Mouse (Mus musculus) heart, embryonic 13.5 days (tissue): Measurements from ENCODE around the gene Prkab2. TPM values are rescaled to one million over a fixed set of nuclear protein-coding genes. Genes with fewer than 3 reads are reported as not detected.

Source experiments
- ATAC-seq: fragments of 200-750 bp; cut with Nextera tagmentation; 2 replicates; pipeline ENCODE4 v1.8.0; 2017; ENCODE audit warnings: moderate TSS enrichment; ENCODE audit not compliant: insufficient number of reproducible peaks, low FRiP score, low TSS enrichment; ENCODE audit errors: extremely low read depth
- H3K27ac ChIP-seq: fragments of 300-500 bp; sonication (generic); replicated peaks from 2 replicates; pipeline ENCODE4 v1.5.1; 2015; ENCODE audit warnings: moderate library complexity, mild to moderate bottlenecking, inconsistent platforms
- H3K27me3 ChIP-seq: fragments of 300-500 bp; sonication (generic); replicated peaks from 2 replicates; pipeline ENCODE4 v1.6.1; 2015; ENCODE audit warnings: mild to moderate bottlenecking, inconsistent platforms
- H3K36me3 ChIP-seq: fragments of 300-500 bp; sonication (generic); 2 replicates; pipeline ENCODE4 v1.6.1; 2015; ENCODE audit warnings: mild to moderate bottlenecking, inconsistent platforms
- H3K4me1 ChIP-seq: fragments of 300-500 bp; sonication (generic); 2 replicates; pipeline ENCODE4 v1.6.1; 2015; ENCODE audit warnings: inconsistent platforms
- H3K4me2 ChIP-seq: fragments of 300-500 bp; sonication (generic); 2 replicates; pipeline ENCODE4 v1.6.1; 2015; ENCODE audit warnings: inconsistent platforms, mild to moderate bottlenecking, moderate library complexity
- H3K4me3 ChIP-seq: fragments of 300-500 bp; sonication (generic); 2 replicates; pipeline ENCODE4 v1.5.1; 2015; ENCODE audit warnings: moderate library complexity, mild to moderate bottlenecking, inconsistent platforms
- H3K9ac ChIP-seq: fragments of 300-500 bp; sonication (generic); 2 replicates; pipeline ENCODE4 v1.6.1; 2015; ENCODE audit warnings: inconsistent platforms, mild to moderate bottlenecking, moderate library complexity
- H3K9me3 ChIP-seq: fragments of 300-500 bp; sonication (generic); 2 replicates; pipeline ENCODE4 v1.6.1; 2016; ENCODE audit warnings: inconsistent platforms
- WGBS: fragments of 180-500 bp; shearing (Covaris S2); methylation state at CpG from one replicate; pipeline ENCODE4 v1.1.7; 2015; ENCODE audit warnings: mixed read lengths; 5-methylcytosine and 5-hydroxymethylcytosine counted together
- polyA plus RNA-seq: library from polyadenylated mRNA; unstranded; fragments of >200 nt; fragmentation: Nextera tagmentation; extraction: Ambion mirVana; gene quantifications from 2 replicates; pipeline ENCODE4 v1.2.1, GENCODE M21; 2015

Prkab2 gene
- polyA plus RNA-seq, 1 experiment from 2014 or later = 14.1 TPM

DNA sequence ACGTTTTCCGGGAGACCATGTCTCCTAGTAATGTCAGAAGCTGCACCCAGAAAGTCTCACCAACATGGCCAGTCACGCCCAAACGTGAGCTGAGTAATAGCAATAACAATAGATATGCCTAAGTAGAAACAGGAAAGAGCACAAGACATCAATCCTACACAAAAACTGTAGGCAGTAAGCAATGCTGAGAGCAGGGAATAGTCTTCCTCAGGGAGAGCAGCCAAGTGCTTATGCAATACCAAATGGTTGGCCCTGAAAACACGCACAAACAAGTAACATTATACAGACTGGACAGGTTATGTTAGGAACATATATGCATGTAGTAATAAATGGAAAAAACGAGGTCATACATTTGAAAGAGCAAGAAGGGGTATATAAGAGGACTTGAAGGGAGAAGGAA is 8.5 kb upstream of the Prkab2 start:
- Histone ChIP-seq H3K4me3 (no peak overlapping the region), H3K36me3 (no peaks in the 10 kb centered on the region), H3K9ac (no peak overlapping the region), H3K27me3 (no peaks in the 10 kb centered on the region), H3K27ac (no peak overlapping the region), H3K4me1 (peaks cover 34% of the 10 kb centered on the region), H3K9me3 (peaks cover 1% of the 10 kb centered on the region; the same call in 1 of the 2 replicates), H3K4me2 (no peak overlapping the region)
- WGBS = 67% methylated on average over 6 of the region's 6 CpGs
- ATAC-seq = no peak

DNA sequence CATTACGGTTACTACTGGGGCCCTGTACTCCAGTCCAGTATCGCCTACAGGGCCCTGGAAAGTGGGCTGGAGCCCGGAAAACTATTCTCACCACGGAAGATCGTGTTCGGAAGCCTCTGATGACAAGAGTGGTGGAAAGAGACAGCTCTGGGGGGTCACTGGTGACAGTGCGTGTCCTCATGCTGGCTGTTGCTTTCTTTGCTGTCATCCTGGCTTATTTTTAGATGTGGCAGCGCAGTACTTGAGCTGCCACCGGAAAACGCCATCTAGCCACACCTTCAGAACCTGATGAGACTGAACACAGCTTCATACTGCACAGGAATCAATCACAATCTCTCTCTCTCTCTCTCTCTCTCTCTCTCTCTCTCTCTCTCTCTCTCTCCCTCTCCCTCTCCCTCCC is 6.4 kb upstream of the Prkab2 start:
- H3K4me3 ChIP-seq = peak overlapping the region; percentile 32
- H3K27ac ChIP-seq = peak overlapping the region; percentile 89

DNA sequence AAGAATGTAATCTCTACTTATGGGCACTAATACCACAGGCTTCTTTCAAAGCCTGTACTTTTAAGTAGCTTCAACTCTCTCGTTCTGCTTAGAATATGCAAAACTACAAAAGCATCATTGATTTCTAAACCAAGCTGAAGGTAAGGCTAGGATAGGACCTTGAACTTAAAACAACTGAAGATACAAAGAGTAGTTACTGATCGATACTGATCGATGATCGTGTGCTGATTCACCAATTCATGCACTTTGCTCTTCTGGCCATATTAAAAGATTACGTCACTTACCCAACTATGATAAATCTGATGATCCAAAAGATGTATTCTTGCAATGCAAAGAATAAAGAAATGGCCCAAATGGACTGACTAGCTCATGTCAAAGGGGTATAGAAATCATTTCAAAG is 4.2 kb upstream of the Prkab2 start:
- Histone ChIP-seq H3K4me2 (no peak overlapping the region), H3K27ac (no peak overlapping the region), H3K27me3 (no peaks in the 10 kb centered on the region), H3K4me3 (no peak overlapping the region), H3K9me3 (peaks cover 7% of the 10 kb centered on the region), H3K36me3 (no peaks in the 10 kb centered on the region), H3K9ac (no peak overlapping the region), H3K4me1 (peaks cover 44% of the 10 kb centered on the region)
- 88% methylated on average over 5 of the region's 5 CpGs for WGBS
- no peak for ATAC-seq

More for the DNA sequence above, 6.4 kb upstream of the Prkab2 start:
- peak overlapping the region; percentile 61 for H3K4me2 ChIP-seq
- H3K9me3 ChIP-seq = peaks cover 7% of the 10 kb centered on the region
- H3K9ac ChIP-seq = peak overlapping the region; percentile 62
- ATAC-seq = peak; percentile 72; the same call in 1 of the 2 replicates
- 38% methylated on average over 10 of the region's 10 CpGs for WGBS
- H3K36me3 ChIP-seq = no peaks in the 10 kb centered on the region
- no peaks in the 10 kb centered on the region for H3K27me3 ChIP-seq
- peaks cover 42% of the 10 kb centered on the region for H3K4me1 ChIP-seq

DNA sequence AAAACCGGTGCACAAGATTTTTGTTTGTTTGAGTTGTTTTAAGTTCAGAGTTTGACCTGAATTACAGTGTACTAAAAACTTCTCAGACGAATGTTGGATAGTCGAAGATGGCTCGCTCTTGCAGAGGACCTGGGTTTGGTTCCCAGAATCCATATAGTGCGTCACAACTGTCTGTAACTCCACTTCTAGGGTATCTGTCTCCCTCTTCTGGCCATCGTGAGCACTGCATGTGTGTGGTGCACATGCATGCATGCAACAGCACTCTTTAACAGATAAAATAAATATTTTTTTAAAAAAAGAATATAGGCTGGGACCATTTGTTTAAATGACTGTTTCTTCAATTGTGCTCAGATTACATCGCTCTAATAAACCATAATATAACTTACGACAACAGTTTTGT is 3.1 kb upstream of the Prkab2 start:
- Histone ChIP-seq H3K27ac (no peak overlapping the region), H3K36me3 (no peaks in the 10 kb centered on the region), H3K27me3 (no peaks in the 10 kb centered on the region), H3K4me1 (peaks cover 51% of the 10 kb centered on the region), H3K9ac (no peak overlapping the region), H3K9me3 (peaks cover 7% of the 10 kb centered on the region), H3K4me2 (no peak overlapping the region), H3K4me3 (no peak overlapping the region)
- no peak for ATAC-seq
- WGBS = 81% methylated on average over 8 of the region's 8 CpGs

DNA sequence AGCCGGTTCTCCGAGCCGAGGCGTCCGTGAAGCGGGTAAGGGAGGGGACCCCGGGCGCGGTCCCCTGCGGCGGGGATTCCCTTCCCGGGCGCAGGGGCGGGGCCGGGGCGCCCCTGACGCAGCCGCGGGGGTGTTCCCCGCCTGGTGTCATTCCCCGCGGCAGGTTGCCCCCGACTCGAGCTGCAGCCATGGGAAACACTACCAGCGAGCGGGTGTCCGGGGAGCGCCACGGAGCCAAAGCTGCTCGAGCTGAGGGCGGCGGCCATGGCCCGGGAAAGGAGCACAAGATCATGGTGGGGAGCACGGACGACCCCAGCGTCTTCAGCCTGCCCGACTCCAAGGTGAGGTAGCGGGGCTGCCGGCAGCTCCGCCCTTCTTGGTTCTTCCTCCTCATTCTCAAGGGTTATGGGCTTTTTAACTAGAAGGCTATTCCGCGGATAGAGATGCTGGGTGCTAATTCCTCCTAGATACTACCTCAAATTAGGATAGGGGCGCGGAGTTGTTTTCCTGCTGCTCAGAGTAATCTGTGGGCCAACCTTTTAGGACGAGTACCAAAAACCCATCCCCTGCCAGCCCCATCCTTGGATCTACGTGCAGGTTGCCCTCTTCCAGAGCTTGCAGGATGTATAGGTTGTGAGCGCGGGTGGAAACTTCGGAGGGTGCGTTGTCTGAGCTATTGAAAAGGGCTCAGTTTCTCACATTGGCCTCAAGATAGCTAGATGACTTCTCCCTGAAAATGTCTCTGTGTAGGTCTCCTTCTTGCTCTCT is 617 bp downstream of the Prkab2 start:
- under 1% methylated on average over 46 of the region's 50 CpGs for WGBS
- H3K4me1 ChIP-seq = peaks cover 37% of the 10 kb centered on the region
- peak overlapping the region; percentile 88 for H3K4me2 ChIP-seq
- peak; percentile 83 for ATAC-seq
- H3K9ac ChIP-seq = peak overlapping the region; percentile 91
- peaks cover 7% of the 10 kb centered on the region for H3K9me3 ChIP-seq
- peak overlapping the region; percentile 91 for H3K4me3 ChIP-seq
- H3K27me3 ChIP-seq = no peaks in the 10 kb centered on the region
- H3K27ac ChIP-seq = peak overlapping the region; percentile 83
- peaks cover 15% of the 10 kb centered on the region for H3K36me3 ChIP-seq

DNA sequence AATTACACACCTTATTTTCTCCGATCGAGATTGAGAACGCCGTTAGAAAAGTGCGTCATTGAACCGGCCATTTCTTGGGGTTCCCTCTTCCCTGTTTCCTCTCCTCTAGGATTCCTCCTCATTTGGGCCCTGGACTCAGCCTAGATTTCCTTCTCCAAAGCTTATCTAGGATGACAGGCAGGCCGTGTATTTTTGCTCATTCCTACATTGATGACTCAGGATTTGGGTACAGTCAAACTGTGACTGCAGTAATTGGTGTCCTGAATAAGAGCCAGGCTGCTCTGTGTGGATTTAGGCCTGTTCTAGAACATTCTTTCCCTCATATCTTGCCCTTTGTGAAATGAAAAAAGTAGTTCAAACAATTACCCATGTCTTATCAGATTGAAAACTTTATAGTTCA is 1.8 kb downstream of the Prkab2 start:
- WGBS = 79% methylated on average over 7 of the region's 7 CpGs
- ATAC-seq = no peak
- Histone ChIP-seq H3K4me1 (peaks cover 37% of the 10 kb centered on the region), H3K9ac (peak overlapping the region; percentile 91), H3K4me2 (peak overlapping the region; percentile 88), H3K9me3 (peaks cover 3% of the 10 kb centered on the region), H3K27ac (no peak overlapping the region), H3K27me3 (no peaks in the 10 kb centered on the region), H3K4me3 (peak overlapping the region; percentile 91; the same call in 1 of the 2 replicates), H3K36me3 (peaks cover 26% of the 10 kb centered on the region)

DNA sequence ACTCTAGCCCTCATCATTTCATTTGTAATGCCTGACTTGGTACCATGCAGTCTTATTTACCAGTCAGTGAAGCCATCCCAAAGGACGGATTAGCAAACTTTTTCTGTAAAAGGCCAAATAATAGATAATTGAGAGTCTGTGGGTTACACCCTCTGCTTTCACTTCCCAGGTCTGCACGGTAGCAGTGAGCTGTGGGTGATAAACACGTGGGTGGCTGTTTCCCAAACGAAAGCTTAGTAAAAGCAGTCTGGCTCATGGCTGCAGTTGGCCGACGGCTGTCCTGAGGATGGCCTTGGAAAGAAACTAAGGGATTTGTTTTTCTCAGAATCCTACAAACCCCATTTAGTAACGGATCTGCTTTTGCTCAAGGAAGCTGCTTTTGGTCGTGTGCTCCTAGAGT is 3.2 kb downstream of the Prkab2 start:
- ATAC-seq = no peak
- Histone ChIP-seq H3K4me3 (no peak overlapping the region), H3K4me1 (peaks cover 40% of the 10 kb centered on the region), H3K9ac (peak overlapping the region; percentile 28; the same call in 1 of the 2 replicates), H3K27me3 (no peaks in the 10 kb centered on the region), H3K27ac (no peak overlapping the region), H3K9me3 (no peaks in the 10 kb centered on the region), H3K36me3 (peaks cover 37% of the 10 kb centered on the region), H3K4me2 (no peak overlapping the region)
- WGBS = 52% methylated on average over 8 of the region's 8 CpGs

DNA sequence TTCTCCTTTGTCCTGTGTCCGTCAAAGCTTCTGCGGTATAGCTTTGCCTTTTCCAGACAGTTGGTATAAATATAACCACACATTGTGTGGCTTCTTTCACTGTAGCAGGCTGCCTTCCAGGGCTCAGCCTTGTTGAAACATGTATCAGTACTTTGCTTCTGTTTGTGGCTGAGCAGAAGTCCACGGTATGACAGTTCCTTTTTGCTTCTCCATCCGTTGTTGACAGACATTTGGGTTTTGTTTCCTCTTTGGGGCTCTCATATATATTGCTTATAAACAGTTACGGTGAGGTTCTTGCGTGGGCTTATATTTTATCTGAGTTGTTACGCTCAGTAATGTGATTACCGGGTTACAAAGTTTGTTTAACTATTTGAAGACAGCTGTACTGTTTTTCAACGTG is 7.5 kb downstream of the Prkab2 start:
- WGBS = 55% methylated on average over 9 of the region's 9 CpGs
- H3K36me3 ChIP-seq = peaks cover 77% of the 10 kb centered on the region
- H3K9ac ChIP-seq = 0 out of 2 replicates have a peak overlapping the region, but pooled peaks have one; percentile 8
- peaks cover 35% of the 10 kb centered on the region for H3K4me1 ChIP-seq
- no peak overlapping the region for H3K4me3 ChIP-seq
- no peak overlapping the region for H3K4me2 ChIP-seq
- no peaks in the 10 kb centered on the region for H3K27me3 ChIP-seq
- no peaks in the 10 kb centered on the region for H3K9me3 ChIP-seq
- peak overlapping the region; percentile 40 for H3K27ac ChIP-seq
- no peak for ATAC-seq

DNA sequence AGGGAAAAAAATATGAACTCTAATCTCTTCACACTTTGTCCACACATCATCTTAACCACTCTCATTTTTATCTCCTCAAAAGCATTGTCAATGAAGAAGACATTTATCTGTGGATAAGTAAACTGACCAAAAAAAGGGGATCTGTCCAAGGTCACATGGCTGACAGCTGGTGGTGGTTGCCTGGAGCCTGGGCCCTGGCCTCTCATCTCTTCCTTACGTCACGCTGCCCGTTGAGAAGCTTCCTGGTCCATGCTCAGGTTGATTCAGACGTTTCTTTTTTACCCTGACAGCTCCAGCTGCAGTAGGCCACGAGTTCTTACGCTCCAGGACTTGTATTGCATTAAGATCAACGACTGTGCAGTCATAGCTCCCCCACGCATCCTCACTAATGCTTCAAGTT is 8.2 kb downstream of the Prkab2 start:
- Histone ChIP-seq H3K4me3 (no peak overlapping the region), H3K27me3 (no peaks in the 10 kb centered on the region), H3K27ac (peak overlapping the region; percentile 40), H3K9ac (0 out of 2 replicates have a peak overlapping the region, but pooled peaks have one; percentile 6), H3K9me3 (no peaks in the 10 kb centered on the region), H3K4me1 (peaks cover 32% of the 10 kb centered on the region), H3K36me3 (peaks cover 84% of the 10 kb centered on the region), H3K4me2 (no peak overlapping the region)
- WGBS = 49% methylated on average over 8 of the region's 8 CpGs
- no peak for ATAC-seq

DNA sequence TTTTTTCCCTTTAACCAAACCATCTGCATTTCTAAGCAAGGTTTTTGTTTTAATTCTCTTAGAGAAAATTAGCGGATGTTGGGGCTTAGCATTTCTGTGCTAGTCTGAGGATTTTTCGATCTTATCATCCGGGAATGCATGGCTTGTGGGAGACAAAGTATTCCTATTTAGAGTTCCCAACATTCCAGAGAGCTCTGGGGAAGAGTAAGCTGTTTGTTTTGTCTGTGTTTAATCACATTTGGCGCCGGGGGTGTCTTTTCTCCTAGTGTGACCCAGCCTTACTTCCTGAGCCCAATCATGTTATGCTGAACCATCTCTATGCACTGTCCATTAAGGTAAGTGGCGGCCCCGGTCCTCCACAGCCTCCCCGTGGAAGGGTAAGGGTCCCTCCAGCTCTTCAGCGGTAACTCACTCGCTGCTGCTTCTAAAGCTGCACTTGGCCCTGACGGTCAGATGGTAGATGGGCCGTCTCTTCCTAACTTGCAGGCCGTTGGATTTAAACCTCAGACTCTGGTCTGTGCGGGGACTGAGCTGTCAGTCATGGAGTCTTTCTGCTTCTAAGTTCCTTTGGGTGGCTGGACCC is 9.2 kb downstream of the Prkab2 start:
- Histone ChIP-seq H3K9ac (peak overlapping the region; percentile 56), H3K36me3 (peaks cover 93% of the 10 kb centered on the region), H3K27me3 (no peaks in the 10 kb centered on the region), H3K4me1 (peaks cover 32% of the 10 kb centered on the region), H3K27ac (peak overlapping the region; percentile 59), H3K9me3 (no peaks in the 10 kb centered on the region), H3K4me2 (peak overlapping the region; percentile 30), H3K4me3 (no peak overlapping the region)
- WGBS = 41% methylated on average over 14 of the region's 14 CpGs
- ATAC-seq = no peak

DNA sequence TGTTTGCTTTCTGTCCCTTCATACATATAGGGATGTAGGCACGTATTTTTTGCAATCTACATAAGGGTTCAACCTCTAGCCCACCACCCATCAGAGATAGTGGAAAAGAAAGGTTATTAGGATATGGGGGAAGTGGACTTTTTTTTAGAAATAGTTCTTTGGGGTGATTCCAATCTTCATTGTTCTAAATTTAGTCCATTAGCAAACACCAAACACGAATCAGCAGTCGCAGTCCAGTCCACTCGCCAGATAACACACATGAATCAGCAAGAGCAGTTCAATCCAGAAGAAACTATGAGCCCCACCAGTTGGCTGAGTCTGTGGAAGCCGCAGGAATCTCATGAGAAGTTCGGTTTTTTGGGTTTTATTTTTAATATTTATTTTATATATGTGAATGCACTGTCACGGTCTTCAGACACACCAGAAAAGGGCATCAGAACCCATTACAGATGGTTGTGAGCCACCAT is 16.7 kb downstream of the Prkab2 start, which contains the start of gene Gm17651:
Gene Gm17651 (minus strand): TSS at position 51 of the 467 bp plus-strand sequence.
- Histone ChIP-seq H3K27me3 (peaks cover 6% of the 10 kb centered on the region), H3K9me3 (no peaks in the 10 kb centered on the region), H3K4me1 (no peaks in the 10 kb centered on the region), H3K9ac (no peak within 1 kb of the TSS), H3K4me2 (no peak within 1 kb of the TSS), H3K36me3 (peaks cover 31% of the 10 kb centered on the region), H3K27ac (no peak within 1 kb of the TSS), H3K4me3 (no peak within 1 kb of the TSS)
- 67% methylated on average over 7 of the region's 7 CpGs for WGBS
- ATAC-seq = no peak
